Mouse (Mus musculus): ENCODE results near the gene Eml2.

DNA sequence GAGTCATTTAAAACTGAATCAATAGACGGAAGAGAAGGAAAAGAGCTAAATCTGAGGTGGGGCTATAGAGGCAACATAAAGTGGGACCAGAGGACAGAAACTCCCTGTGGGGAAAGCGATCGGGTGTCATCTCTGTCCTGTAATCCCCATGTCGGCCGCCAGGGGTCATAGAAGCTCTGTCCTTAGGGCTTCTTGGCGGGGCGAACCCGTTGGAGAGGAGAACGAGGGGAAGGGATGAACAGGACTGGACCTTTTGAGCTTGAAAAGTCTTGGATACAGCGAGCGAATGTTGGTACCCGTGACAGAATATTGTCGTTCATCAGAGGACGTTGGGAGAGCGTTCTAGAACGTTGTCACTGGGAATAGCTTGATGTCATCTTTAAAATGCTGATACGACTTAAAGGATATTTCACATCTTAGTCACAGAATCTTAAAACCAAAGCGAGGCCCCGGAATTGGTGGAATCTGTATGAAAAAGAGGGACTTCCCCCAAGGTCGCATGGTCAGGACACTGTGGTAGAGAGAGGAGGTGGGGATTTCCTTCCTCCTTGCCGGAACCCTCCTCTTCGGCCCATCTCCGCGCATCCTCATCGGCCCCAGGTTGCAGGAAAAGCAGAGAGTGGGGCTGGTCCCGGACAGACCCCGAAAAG, 2.3 kb downstream of the Eml2 start:
- peak; percentile 76 for TF ChIP-seq CTCF (IDR thresholded peaks at IDR 0.05; ENCODE audit: control insufficient read depth, insufficient read depth, insufficient replicate concordance, low read depth, low read length)
- no peak for TF ChIP-seq POLR2A (IDR thresholded peaks at IDR 0.05; ENCODE audit: control insufficient read depth, low read depth, low read length)

Measured in testis, adult 2 months (tissue).